Comparison of ENCODE assay signal across 20 mouse cellular contexts in the genomic region with DNA sequence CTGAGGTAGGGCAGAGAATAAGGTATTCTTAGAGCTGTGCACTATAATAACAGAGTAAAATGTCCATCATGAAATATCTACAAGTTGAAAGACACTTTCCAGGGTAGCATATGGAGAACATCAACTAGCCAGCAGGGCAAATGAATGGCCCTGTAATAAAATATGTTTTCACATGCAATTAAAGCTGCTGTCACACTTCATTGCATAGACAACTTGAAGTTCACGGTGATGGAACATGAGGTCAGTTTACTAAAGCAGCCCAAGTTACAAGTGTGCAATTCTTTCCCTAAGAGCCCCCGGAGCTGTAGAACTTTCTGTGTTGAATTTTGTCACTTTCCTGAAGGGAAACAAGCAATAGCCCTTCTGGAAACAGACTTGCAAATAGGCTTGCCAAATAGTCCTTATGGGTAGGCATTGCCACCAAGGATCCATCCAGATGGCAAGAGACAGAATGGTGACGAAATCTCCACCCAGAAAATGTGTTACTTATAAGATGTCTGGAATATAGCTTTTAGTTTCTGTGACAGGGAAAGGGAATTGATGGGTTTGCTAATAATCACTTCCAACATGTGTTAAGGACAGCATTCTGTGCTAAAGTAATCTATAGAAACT.
A peak's percentile ranks its signal among the peaks of the same experiment; 100 is the strongest.
DNase-seq lines count a peak whose midpoint lies in the region; ATAC-seq and TF ChIP-seq lines count a peak whose summit lies in the region.
"Had no signal": no experiment of that assay in that cellular context is flagged by ENCODE, and none has a peak within 500 bp of the region (broad histone marks: within the 10 kb centered on the region; RNA-seq: fewer than 3 reads in every experiment).

No protein-coding gene starts in this region.

- no peak overlapping the region for H3K4me2 ChIP-seq in embryonic facial prominence, embryonic 11.5 days (ENCODE audit: low read depth, low read length)
- peak overlapping the region; percentile 11; the same call in 1 of the 2 replicates for H3K4me2 ChIP-seq in kidney, embryonic 16.5 days (replicated peaks; ENCODE audit: low read depth, low read length)
- H3K4me2 ChIP-seq in neural tube, embryonic 15.5 days = no peak overlapping the region
- H3K4me2 ChIP-seq: limb, embryonic 15.5 days had no signal

- no peaks in the 10 kb centered on the region for H3K9me3 ChIP-seq in embryonic facial prominence, embryonic 11.5 days (replicated peaks; ENCODE audit: control insufficient read depth, low read length)
- H3K9me3 ChIP-seq in embryonic facial prominence, embryonic 10.5 days = no peaks in the 10 kb centered on the region
- no peaks in the 10 kb centered on the region for H3K9me3 ChIP-seq in kidney, embryonic 16.5 days (ENCODE audit: low read length)
- no peaks in the 10 kb centered on the region for H3K9me3 ChIP-seq in neural tube, embryonic 15.5 days (replicated peaks)
- H3K9me3 ChIP-seq: limb, embryonic 15.5 days had no signal

- ATAC-seq in embryonic facial prominence, embryonic 11.5 days (replicated peaks; ENCODE audit: insufficient number of reproducible peaks, low FRiP score, low TSS enrichment, low read depth) = no peak
- ATAC-seq in kidney, embryonic 16.5 days (ENCODE audit: low FRiP score, low TSS enrichment) = peak; percentile 74
- ATAC-seq in neural tube, embryonic 15.5 days (ENCODE audit: low FRiP score) = no peak
- ATAC-seq: inflammation-experienced regulatory T-cells, adult 6 months had no signal

- H3K4me1 ChIP-seq in embryonic facial prominence, embryonic 11.5 days (ENCODE audit: control insufficient read depth, insufficient read depth, low read length) = no peaks in the 10 kb centered on the region
- H3K4me1 ChIP-seq in embryonic facial prominence, embryonic 10.5 days = no peaks in the 10 kb centered on the region
- H3K4me1 ChIP-seq in kidney, embryonic 16.5 days (ENCODE audit: insufficient read depth, low read length) = peaks cover 18% of the 10 kb centered on the region
- no peaks in the 10 kb centered on the region for H3K4me1 ChIP-seq in neural tube, embryonic 15.5 days

- H3K27me3 ChIP-seq in embryonic facial prominence, embryonic 11.5 days (ENCODE audit: control insufficient read depth, insufficient read depth, low read length) = no peaks in the 10 kb centered on the region
- no peaks in the 10 kb centered on the region for H3K27me3 ChIP-seq in embryonic facial prominence, embryonic 10.5 days (replicated peaks; ENCODE audit: low read depth, poor library complexity, severe bottlenecking)
- no peaks in the 10 kb centered on the region for H3K27me3 ChIP-seq in kidney, embryonic 16.5 days (ENCODE audit: insufficient read depth, low read length)
- H3K27me3 ChIP-seq in neural tube, embryonic 15.5 days (replicated peaks) = no peaks in the 10 kb centered on the region
- H3K27me3 ChIP-seq: limb, embryonic 15.5 days had no signal

- DNase-seq in embryonic facial prominence, embryonic 11.5 days (ENCODE audit: low spot score) = peak; percentile 26
- no peak for DNase-seq in embryonic facial prominence, embryonic 10.5 days (ENCODE audit: low spot score)
- DNase-seq in kidney, adult 11 months = no peak
- DNase-seq in brain, embryonic 14.5 days (ENCODE audit: low read depth) = peak; percentile 88
- peak; percentile 49 for DNase-seq in layer of hippocampus, adult 9-10 months (ENCODE audit: low spot score)
- DNase-seq: adrenal gland, adult 2 months; cerebellum, postnatal 36 days; gastrocnemius, adult 2 months; heart, adult 2 months; heart, postnatal 10 days; lung, adult 18-20 months; retina, postnatal 1 day; spleen, adult 18-20 months; thymus, postnatal 4 days had no signal

- no peak for TF ChIP-seq CTCF in brain, embryonic 14.5 days (IDR thresholded peaks at IDR 0.05; ENCODE audit: borderline replicate concordance, extremely low read depth, insufficient read depth, insufficient read length)

- no peak overlapping the region for H3K27ac ChIP-seq in embryonic facial prominence, embryonic 11.5 days (replicated peaks; ENCODE audit: low read depth, low read length)
- no peak overlapping the region for H3K27ac ChIP-seq in embryonic facial prominence, embryonic 10.5 days (replicated peaks)
- peak overlapping the region; percentile 76 for H3K27ac ChIP-seq in kidney, embryonic 16.5 days (ENCODE audit: low read length)
- H3K27ac ChIP-seq in neural tube, embryonic 15.5 days (replicated peaks) = no peak overlapping the region
- H3K27ac ChIP-seq: gastrocnemius, adult 2 months; heart, adult 2 months; left cerebral cortex, adult 2 months; limb, embryonic 15.5 days; stomach, postnatal 0 days had no signal

- H3K36me3 ChIP-seq in embryonic facial prominence, embryonic 11.5 days (replicated peaks; ENCODE audit: control insufficient read depth, insufficient read depth, low read depth, low read length) = no peaks in the 10 kb centered on the region
- no peaks in the 10 kb centered on the region for H3K36me3 ChIP-seq in embryonic facial prominence, embryonic 10.5 days (replicated peaks)
- no peaks in the 10 kb centered on the region for H3K36me3 ChIP-seq in kidney, embryonic 16.5 days (ENCODE audit: insufficient read depth, low read length)
- H3K36me3 ChIP-seq in neural tube, embryonic 15.5 days = no peaks in the 10 kb centered on the region
- H3K36me3 ChIP-seq: limb, embryonic 15.5 days had no signal

- no peak overlapping the region for H3K9ac ChIP-seq in embryonic facial prominence, embryonic 11.5 days (replicated peaks; ENCODE audit: low read length)
- H3K9ac ChIP-seq in kidney, embryonic 16.5 days (replicated peaks; ENCODE audit: low read length) = no peak overlapping the region
- H3K9ac ChIP-seq in neural tube, embryonic 15.5 days (replicated peaks) = no peak overlapping the region
- H3K9ac ChIP-seq: limb, embryonic 15.5 days had no signal

- TF ChIP-seq POLR2A in brain, embryonic 14.5 days (IDR thresholded peaks at IDR 0.05; ENCODE audit: borderline replicate concordance, extremely low read depth, insufficient read depth, insufficient read length, poor library complexity, severe bottlenecking) = no peak

- WGBS in embryonic facial prominence, embryonic 11.5 days = 48% methylated on average over 3 of the region's 3 CpGs
- 61% methylated on average over 3 of the region's 3 CpGs for WGBS in embryonic facial prominence, embryonic 10.5 days
- WGBS in kidney, embryonic 16.5 days = 13% methylated on average over 3 of the region's 3 CpGs
- 57% methylated on average over 3 of the region's 3 CpGs for WGBS in neural tube, embryonic 15.5 days

- H3K4me3 ChIP-seq in embryonic facial prominence, embryonic 11.5 days (ENCODE audit: low read depth, low read length) = no peak overlapping the region
- H3K4me3 ChIP-seq in embryonic facial prominence, embryonic 10.5 days = no peak overlapping the region
- no peak overlapping the region for H3K4me3 ChIP-seq in kidney, embryonic 16.5 days (ENCODE audit: low read length)
- no peak overlapping the region for H3K4me3 ChIP-seq in neural tube, embryonic 15.5 days (replicated peaks)
- H3K4me3 ChIP-seq: gastrocnemius, adult 2 months; heart, adult 2 months; left cerebral cortex, adult 2 months; limb, embryonic 15.5 days had no signal

Comparison
In these comparisons a context has a peak if more than half of its experiments do, and no peak if none do; other contexts are left out.
1. DNase-seq: peak in embryonic facial prominence, embryonic 11.5 days (single experiment), brain, embryonic 14.5 days (single experiment) and layer of hippocampus, adult 9-10 months (single experiment); none in embryonic facial prominence, embryonic 10.5 days (single experiment) and kidney, adult 11 months (single experiment).